Mouse (Mus musculus): ENCODE data around the gene Pou2f1. TPM values are rescaled to one million over a fixed set of nuclear protein-coding genes. Genes with fewer than 3 reads are reported as not detected.

Pou2f1 gene
- polyA plus RNA-seq, 1 experiment from 2014 or later = 10.7 TPM

DNA sequence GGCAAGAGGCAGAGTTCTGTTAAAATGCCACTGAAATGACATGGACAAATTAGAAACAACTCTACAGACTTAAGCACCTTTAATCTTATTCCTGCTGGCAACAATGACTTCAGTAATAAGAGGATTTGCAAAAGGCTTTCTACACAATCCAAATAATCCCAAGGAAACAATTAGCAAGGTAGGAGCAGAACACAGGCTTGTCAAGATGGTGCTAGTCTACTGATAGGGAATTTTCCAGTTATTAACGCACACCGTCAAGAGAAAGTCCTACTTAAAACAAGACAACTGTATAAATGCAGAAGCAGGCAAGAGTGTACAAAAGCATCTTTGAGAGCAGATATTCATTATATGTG is 67.0 kb downstream of the Pou2f1 start:
- Histone ChIP-seq H3K4me1 (no peaks in the 10 kb centered on the region), H3K4me2 (replicated peaks) (no peak overlapping the region), H3K4me3 (replicated peaks) (no peak overlapping the region), H3K9me3 (replicated peaks) (no peaks in the 10 kb centered on the region), H3K27ac (replicated peaks) (no peak overlapping the region), H3K9ac (no peak overlapping the region), H3K27me3 (no peaks in the 10 kb centered on the region), H3K36me3 (no peaks in the 10 kb centered on the region)
- no peak for ATAC-seq (ENCODE audit: insufficient number of reproducible peaks, low FRiP score, low TSS enrichment, low read depth)
- 73% methylated on average over 2 of the region's 2 CpGs for WGBS

DNA sequence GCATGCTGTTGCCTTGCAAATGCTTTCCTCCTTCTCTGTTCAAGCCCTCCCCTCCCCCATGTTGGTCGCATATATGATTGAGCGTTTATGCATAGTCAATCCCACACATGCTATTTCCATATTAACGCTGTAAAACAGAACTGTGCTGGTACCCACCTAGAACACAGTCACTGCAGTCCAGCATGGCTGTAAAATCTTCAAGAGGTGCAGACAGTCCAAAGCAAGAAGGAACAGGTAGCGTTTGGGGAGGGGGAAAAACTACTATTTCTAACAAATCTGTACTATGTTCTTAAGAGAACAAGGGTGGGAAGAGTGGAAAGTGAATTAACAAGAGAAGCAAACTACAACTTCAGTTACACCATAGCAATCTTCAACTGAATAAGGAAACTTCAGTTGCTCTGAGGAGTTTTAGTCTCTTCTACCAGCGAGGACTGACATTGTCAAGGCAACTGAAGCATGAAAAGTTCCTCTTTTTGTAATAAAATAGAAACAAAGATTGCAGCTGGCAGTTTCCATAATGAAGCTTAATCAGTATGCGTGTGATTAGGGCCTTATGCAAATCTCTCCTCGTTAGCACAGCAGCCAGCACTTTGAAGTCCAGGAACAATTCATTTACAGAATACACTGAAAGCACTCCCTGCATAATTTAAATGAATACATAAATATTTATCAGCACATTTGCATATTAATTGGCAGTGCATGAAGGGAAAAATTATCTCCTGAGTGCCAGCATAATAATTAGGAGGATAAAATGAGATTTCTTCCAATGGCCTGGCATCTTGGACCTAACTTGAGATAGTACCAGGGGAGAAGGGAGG is 67.6 kb downstream of the Pou2f1 start:
- Histone ChIP-seq H3K4me2 (replicated peaks) (no peak overlapping the region), H3K27ac (replicated peaks) (no peak overlapping the region), H3K9me3 (replicated peaks) (no peaks in the 10 kb centered on the region), H3K27me3 (no peaks in the 10 kb centered on the region), H3K9ac (no peak overlapping the region), H3K4me3 (replicated peaks) (no peak overlapping the region), H3K4me1 (no peaks in the 10 kb centered on the region), H3K36me3 (no peaks in the 10 kb centered on the region)
- no peak for ATAC-seq (ENCODE audit: insufficient number of reproducible peaks, low FRiP score, low TSS enrichment, low read depth)
- WGBS = 61% methylated on average over 7 of the region's 7 CpGs

DNA sequence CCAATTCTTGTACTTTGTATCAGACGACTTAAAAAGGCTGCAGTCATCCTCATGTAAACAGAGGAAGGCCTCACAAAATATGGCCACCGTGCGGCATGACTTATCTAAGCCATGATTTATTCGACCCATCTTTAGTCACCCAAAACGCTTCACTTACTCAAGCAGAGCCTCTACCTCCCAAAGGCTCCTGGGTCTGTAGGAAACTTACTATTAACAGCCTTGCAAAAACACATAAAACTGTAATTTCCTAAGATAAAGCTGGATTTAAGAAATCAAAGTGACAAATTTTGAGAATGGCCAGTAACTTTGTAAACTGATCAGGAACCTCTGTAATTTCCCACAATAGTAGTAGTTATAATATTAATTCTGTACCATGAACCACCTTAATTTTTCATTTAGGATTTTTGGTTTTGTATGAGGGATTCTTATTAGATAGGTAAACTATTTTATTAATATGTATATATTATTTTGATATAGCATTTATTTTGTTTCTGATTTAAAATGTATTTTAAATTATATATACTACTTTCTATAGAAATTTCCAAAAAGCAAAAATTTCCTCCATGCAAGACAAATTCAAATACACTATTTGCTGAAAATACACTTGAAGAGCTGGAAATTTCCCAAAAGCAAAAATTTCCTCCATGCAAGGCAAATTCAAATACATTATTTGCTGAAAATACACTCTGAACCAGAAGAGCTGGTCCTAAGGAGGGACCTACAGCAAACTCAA is 68.4 kb downstream of the Pou2f1 start:
- Histone ChIP-seq H3K27ac (replicated peaks) (no peak overlapping the region), H3K4me1 (no peaks in the 10 kb centered on the region), H3K9me3 (replicated peaks) (no peaks in the 10 kb centered on the region), H3K4me2 (replicated peaks) (no peak overlapping the region), H3K36me3 (no peaks in the 10 kb centered on the region), H3K9ac (no peak overlapping the region), H3K27me3 (no peaks in the 10 kb centered on the region), H3K4me3 (replicated peaks) (no peak overlapping the region)
- no peak for ATAC-seq (ENCODE audit: insufficient number of reproducible peaks, low FRiP score, low TSS enrichment, low read depth)
- WGBS = 84% methylated on average over 5 of the region's 5 CpGs

DNA sequence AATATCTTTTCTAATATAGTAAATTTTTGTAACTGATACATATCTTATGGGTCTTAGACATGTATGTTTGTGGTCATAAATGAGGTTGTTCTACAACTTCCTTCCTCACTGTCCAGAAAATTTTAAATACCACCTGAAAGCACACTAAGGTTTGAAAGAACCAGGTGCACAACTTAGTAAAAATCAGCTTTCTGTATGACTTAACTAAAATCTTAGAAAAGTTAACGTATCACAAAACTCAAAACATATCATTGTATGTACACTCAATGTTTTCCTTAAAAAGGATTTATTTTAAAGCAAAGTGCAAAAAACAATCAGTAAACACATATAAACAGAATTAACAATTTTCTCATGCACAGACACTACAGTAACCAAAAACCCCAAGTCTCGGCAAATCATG is 69.6 kb downstream of the Pou2f1 start:
- no peak overlapping the region for H3K9ac ChIP-seq
- H3K27me3 ChIP-seq = no peaks in the 10 kb centered on the region
- H3K36me3 ChIP-seq = no peaks in the 10 kb centered on the region
- H3K27ac ChIP-seq (replicated peaks) = no peak overlapping the region
- ATAC-seq (ENCODE audit: insufficient number of reproducible peaks, low FRiP score, low TSS enrichment, low read depth) = no peak
- no peak overlapping the region for H3K4me2 ChIP-seq (replicated peaks)
- H3K4me3 ChIP-seq (replicated peaks) = no peak overlapping the region
- H3K4me1 ChIP-seq = no peaks in the 10 kb centered on the region
- H3K9me3 ChIP-seq (replicated peaks) = no peaks in the 10 kb centered on the region
- 93% methylated on average over 2 of the region's 2 CpGs for WGBS

DNA sequence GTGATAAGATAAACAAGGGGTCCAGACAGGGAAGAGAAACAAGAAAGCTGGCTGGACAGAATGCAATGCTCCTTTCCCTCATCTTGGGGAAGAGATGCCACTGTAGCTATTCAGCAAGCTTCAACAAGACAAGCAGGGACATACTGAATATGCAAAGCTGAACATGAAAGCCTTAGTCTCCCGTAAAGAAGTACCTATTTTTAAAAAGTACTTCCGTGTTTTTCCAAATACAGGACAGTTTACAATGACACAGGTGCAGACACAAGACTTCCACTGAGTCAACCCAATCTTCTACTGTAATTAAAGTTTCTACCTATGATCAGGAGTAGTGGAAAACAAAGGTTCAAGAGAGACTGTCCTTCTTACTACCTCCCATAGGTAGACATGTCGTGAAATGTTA is 72.0 kb downstream of the Pou2f1 start:
- Histone ChIP-seq H3K27ac (replicated peaks) (no peak overlapping the region), H3K36me3 (no peaks in the 10 kb centered on the region), H3K4me3 (replicated peaks) (no peak overlapping the region), H3K4me1 (no peaks in the 10 kb centered on the region), H3K4me2 (replicated peaks) (no peak overlapping the region), H3K9me3 (replicated peaks) (no peaks in the 10 kb centered on the region), H3K27me3 (no peaks in the 10 kb centered on the region), H3K9ac (no peak overlapping the region)
- 81% methylated on average over 3 of the region's 3 CpGs for WGBS
- no peak for ATAC-seq (ENCODE audit: insufficient number of reproducible peaks, low FRiP score, low TSS enrichment, low read depth)

DNA sequence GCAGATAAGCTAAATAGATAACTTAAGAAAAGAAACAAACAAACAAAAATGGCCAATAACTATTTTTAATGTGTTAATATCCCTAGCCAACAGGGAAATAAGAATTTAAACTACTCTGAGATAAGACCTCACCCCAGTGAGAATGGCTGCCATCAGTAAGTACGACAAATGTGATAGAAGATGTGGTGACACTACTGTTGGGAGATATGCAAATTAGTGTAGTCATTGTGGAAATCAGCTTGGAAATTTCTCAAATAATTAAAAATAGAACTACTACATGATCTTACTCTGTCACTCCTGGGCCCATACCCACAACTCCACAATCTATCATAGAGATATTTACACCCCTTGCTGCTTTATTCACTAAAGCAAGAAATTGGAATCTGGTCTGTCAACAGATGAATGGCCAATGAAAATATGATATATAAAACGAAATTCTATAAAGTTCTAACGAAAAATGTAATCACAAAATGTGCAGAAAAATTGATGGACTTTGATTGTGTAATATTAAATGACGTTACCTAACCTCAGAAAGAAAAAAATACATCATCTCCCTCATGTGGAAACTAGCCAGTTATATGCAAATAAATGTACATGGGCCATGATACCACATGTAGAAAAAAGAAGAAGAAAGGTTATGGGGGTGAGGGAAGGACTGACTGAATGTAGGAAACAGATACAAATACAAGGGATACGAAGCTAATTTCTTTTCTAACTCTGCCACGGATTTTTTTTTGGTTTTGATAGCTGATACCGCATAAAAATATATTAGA is 74.8 kb downstream of the Pou2f1 start:
- Histone ChIP-seq H3K4me2 (replicated peaks) (no peak overlapping the region), H3K4me1 (no peaks in the 10 kb centered on the region), H3K4me3 (replicated peaks) (no peak overlapping the region), H3K27me3 (no peaks in the 10 kb centered on the region), H3K9me3 (replicated peaks) (no peaks in the 10 kb centered on the region), H3K36me3 (no peaks in the 10 kb centered on the region), H3K9ac (no peak overlapping the region), H3K27ac (replicated peaks) (no peak overlapping the region)
- WGBS = 89% methylated on average over 7 of the region's 7 CpGs
- ATAC-seq (ENCODE audit: insufficient number of reproducible peaks, low FRiP score, low TSS enrichment, low read depth) = no peak

DNA sequence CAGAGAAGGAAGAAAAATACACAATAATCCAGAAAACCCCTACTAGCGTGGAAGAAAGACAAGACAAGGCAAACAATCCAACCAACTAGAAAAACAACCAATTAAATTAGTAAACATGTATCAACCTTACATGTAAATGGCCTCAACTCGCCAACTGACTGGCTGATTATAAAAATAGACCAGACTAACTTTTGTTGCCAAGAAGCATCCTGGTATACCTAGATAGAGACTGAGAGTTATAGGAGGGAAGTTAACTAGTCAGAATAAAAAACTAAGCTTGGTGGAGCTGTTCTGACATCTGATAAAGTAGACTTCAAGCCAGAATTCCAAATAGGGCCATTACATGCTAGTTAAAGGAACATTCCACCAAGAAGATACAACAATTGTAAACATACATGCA is 77.3 kb downstream of the Pou2f1 start:
- no peaks in the 10 kb centered on the region for H3K27me3 ChIP-seq
- ATAC-seq (ENCODE audit: insufficient number of reproducible peaks, low FRiP score, low TSS enrichment, low read depth) = no peak
- H3K4me3 ChIP-seq (replicated peaks) = no peak overlapping the region
- H3K9me3 ChIP-seq (replicated peaks) = no peaks in the 10 kb centered on the region
- H3K4me1 ChIP-seq = no peaks in the 10 kb centered on the region
- no peak overlapping the region for H3K27ac ChIP-seq (replicated peaks)
- H3K4me2 ChIP-seq (replicated peaks) = no peak overlapping the region
- no peak overlapping the region for H3K9ac ChIP-seq
- WGBS = 83% methylated on average over 2 of the region's 2 CpGs
- no peaks in the 10 kb centered on the region for H3K36me3 ChIP-seq

DNA sequence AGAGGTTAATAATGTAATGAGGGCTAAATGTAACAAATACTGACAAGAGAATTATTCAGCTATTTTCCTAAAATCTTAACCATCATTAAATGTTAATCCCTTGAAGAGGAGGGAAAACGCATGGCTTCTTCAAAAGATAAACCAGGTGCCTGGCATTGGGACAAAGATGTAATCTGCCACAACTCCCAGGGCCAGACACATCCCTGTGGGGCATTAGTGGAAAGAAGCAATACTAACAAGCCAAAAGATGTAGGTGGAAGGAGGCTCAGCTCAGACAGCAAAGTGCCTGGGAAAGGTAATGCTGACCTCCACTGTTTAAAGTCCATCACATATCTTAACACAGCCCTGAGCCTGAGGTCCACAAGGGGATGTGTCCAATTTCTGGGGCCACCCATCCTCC is 80.0 kb downstream of the Pou2f1 start:
- no peaks in the 10 kb centered on the region for H3K36me3 ChIP-seq
- no peak for ATAC-seq (ENCODE audit: insufficient number of reproducible peaks, low FRiP score, low TSS enrichment, low read depth)
- H3K4me3 ChIP-seq (replicated peaks) = no peak overlapping the region
- no peak overlapping the region for H3K4me2 ChIP-seq (replicated peaks)
- no peaks in the 10 kb centered on the region for H3K27me3 ChIP-seq
- H3K9ac ChIP-seq = no peak overlapping the region
- WGBS = 57% methylated on average over 1 of the region's 1 CpGs
- no peak overlapping the region for H3K27ac ChIP-seq (replicated peaks)
- no peaks in the 10 kb centered on the region for H3K4me1 ChIP-seq
- H3K9me3 ChIP-seq (replicated peaks) = no peaks in the 10 kb centered on the region

DNA sequence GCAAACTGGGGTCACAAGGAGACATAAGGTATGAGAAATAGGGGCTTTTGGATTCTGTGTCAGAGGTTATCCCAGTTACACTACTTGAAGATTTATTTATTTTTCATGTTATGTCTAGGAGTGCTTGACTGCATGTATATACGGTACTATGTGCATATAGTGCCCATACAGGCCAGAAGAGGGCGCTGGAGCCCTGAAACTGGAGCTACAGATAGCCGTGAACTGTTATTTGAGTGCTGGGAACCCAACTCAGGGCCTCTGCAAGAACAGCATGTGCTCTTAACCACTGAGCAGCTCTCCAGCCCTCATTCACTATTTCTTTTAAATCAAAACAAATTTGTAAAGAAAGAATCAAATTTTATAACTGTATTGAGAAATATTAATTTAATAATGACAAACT is 81.5 kb downstream of the Pou2f1 start:
- no peak overlapping the region for H3K9ac ChIP-seq
- no peaks in the 10 kb centered on the region for H3K4me1 ChIP-seq
- WGBS = 77% methylated on average over 3 of the region's 3 CpGs
- no peak overlapping the region for H3K4me2 ChIP-seq (replicated peaks)
- no peak overlapping the region for H3K27ac ChIP-seq (replicated peaks)
- H3K4me3 ChIP-seq (replicated peaks) = no peak overlapping the region
- H3K9me3 ChIP-seq (replicated peaks) = no peaks in the 10 kb centered on the region
- no peak for ATAC-seq (ENCODE audit: insufficient number of reproducible peaks, low FRiP score, low TSS enrichment, low read depth)
- H3K36me3 ChIP-seq = peaks cover 6% of the 10 kb centered on the region
- no peaks in the 10 kb centered on the region for H3K27me3 ChIP-seq

DNA sequence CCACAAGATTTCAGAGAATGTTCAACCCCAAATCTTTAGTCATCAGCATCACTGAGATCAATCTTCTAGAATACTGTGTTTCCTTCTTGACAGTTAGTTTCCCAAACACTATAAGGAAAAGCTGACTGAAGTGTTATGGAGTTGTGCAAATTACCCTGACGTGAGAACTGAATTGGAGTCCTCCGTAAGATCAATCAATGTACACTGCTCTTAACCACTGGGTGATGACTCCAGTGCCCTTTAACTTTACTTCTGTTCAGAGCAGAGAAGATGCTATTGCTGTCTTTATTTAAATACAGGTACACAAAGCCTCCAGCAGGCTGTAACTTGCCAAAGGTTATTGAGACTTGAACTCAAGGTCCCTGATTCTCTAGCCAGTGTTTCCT is 88.1 kb downstream of the Pou2f1 start:
- Histone ChIP-seq H3K4me1 (no peaks in the 10 kb centered on the region), H3K4me3 (replicated peaks) (no peak overlapping the region), H3K9me3 (replicated peaks) (no peaks in the 10 kb centered on the region), H3K36me3 (peaks cover 9% of the 10 kb centered on the region), H3K4me2 (replicated peaks) (no peak overlapping the region), H3K27ac (replicated peaks) (no peak overlapping the region), H3K9ac (no peak overlapping the region), H3K27me3 (no peaks in the 10 kb centered on the region)
- WGBS = 88% methylated on average over 2 of the region's 2 CpGs
- no peak for ATAC-seq (ENCODE audit: insufficient number of reproducible peaks, low FRiP score, low TSS enrichment, low read depth)

DNA sequence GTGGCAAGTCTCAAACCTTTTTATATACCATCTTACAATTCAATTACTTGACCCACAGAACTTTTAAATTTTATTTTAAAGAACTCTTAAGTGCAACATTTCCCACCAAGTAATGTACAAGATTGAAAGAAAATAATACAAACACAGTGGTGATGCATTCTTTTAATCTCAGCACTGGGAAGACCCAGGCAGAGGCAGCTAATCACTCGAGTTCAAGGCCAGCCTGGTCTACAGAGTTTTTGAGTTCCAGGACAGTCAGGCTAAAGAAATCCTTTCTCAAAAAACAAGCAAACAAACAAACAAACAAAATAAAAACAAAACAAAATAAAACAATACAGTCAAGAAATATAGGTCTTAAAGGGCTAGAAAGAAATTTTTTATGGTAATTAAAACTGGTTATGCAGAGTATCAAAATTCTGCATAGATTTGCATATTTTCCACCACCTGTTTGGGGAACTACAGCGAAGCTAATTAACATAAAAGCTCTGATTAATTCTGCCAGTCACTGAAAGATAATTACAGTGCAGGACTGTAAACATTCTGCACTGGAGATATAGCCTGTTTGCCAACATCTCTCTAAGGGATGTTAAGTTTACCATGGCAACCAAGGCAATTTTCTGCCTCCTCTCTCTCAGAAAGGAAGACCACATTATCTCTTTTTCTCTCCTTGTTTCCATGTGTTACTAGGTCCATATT is 88.6 kb downstream of the Pou2f1 start:
- no peaks in the 10 kb centered on the region for H3K9me3 ChIP-seq (replicated peaks)
- no peak overlapping the region for H3K9ac ChIP-seq
- H3K4me1 ChIP-seq = no peaks in the 10 kb centered on the region
- H3K4me3 ChIP-seq (replicated peaks) = no peak overlapping the region
- 72% methylated on average over 2 of the region's 2 CpGs for WGBS
- peaks cover 9% of the 10 kb centered on the region for H3K36me3 ChIP-seq
- no peak overlapping the region for H3K4me2 ChIP-seq (replicated peaks)
- H3K27me3 ChIP-seq = no peaks in the 10 kb centered on the region
- no peak for ATAC-seq (ENCODE audit: insufficient number of reproducible peaks, low FRiP score, low TSS enrichment, low read depth)
- H3K27ac ChIP-seq (replicated peaks) = no peak overlapping the region

Data from embryonic facial prominence, embryonic 15.5 days (tissue).